ENCODE assay signal across 8 mouse cellular contexts in genomic region chr6:134926803-134927594, GRCm38 (mm10). TPM values are rescaled to one million over a fixed set of nuclear protein-coding genes. Genes with fewer than 3 reads are reported as not detected.
DNase-seq lines count a peak whose midpoint lies in the region; ATAC-seq lines count a peak whose summit lies in the region.

No protein-coding gene starts in this region.

- no peaks in the 10 kb centered on the region for H3K9me3 ChIP-seq in intestine, embryonic 14.5 days (ENCODE audit: control insufficient read depth, low read length)
- no peaks in the 10 kb centered on the region for H3K9me3 ChIP-seq in midbrain, embryonic 15.5 days
- no peaks in the 10 kb centered on the region for H3K9me3 ChIP-seq in stomach, embryonic 16.5 days (replicated peaks; ENCODE audit: control insufficient read depth, low read length)

- peak overlapping the region; percentile 58 for H3K4me3 ChIP-seq in intestine, embryonic 14.5 days (ENCODE audit: low read depth, low read length)
- peak overlapping the region; percentile 75 for H3K4me3 ChIP-seq in midbrain, embryonic 15.5 days
- peak overlapping the region; percentile 60 for H3K4me3 ChIP-seq in stomach, embryonic 16.5 days (replicated peaks; ENCODE audit: low read length)

- peak overlapping the region; percentile 94 for H3K4me2 ChIP-seq in intestine, embryonic 14.5 days (ENCODE audit: low read length)
- peak overlapping the region; percentile 91 for H3K4me2 ChIP-seq in midbrain, embryonic 15.5 days
- H3K4me2 ChIP-seq in stomach, embryonic 16.5 days (ENCODE audit: low read depth, low read length), result peak overlapping the region; percentile 95

- H3K4me1 ChIP-seq in intestine, embryonic 14.5 days (replicated peaks; ENCODE audit: control insufficient read depth, insufficient read depth, low read length), result peaks cover 27% of the 10 kb centered on the region
- H3K4me1 ChIP-seq in midbrain, embryonic 15.5 days, result peaks cover 38% of the 10 kb centered on the region
- peaks cover 31% of the 10 kb centered on the region for H3K4me1 ChIP-seq in stomach, embryonic 16.5 days (ENCODE audit: control insufficient read depth, insufficient read depth, low read length)

- WGBS in intestine, embryonic 14.5 days, result under 1% methylated on average over 63 of the region's 63 CpGs
- WGBS in midbrain, embryonic 15.5 days, result 1% methylated on average over 63 of the region's 63 CpGs
- 2% methylated on average over 63 of the region's 63 CpGs for WGBS in stomach, embryonic 16.5 days

- peak overlapping the region; percentile 100 for H3K27ac ChIP-seq in intestine, embryonic 14.5 days (ENCODE audit: low read depth)
- peak overlapping the region; percentile 91 for H3K27ac ChIP-seq in midbrain, embryonic 15.5 days
- peak overlapping the region; percentile 100 for H3K27ac ChIP-seq in stomach, embryonic 16.5 days (ENCODE audit: low read length)

- DNase-seq in urinary bladder, adult 18-20 months (ENCODE audit: low spot score in 2 of 2), result peak; percentile 48 to 64
- no peak for DNase-seq in urinary bladder, postnatal 10 days (ENCODE audit: low spot score)
- DNase-seq in cerebellum, postnatal 25 days, result peak; percentile 66 to 70
- DNase-seq in gastrocnemius, postnatal 14 days, result peak; percentile 49
- DNase-seq in intestine, embryonic 14.5 days (ENCODE audit: low spot score), result peak; percentile 86
- DNase-seq in liver, result peak; percentile 75

- peak; percentile 37; the same call in 1 of the 2 replicates for ATAC-seq in intestine, embryonic 14.5 days (replicated peaks; ENCODE audit: low FRiP score, low TSS enrichment, low read depth)
- ATAC-seq in midbrain, embryonic 15.5 days (replicated peaks), result peak; percentile 52
- peak; percentile 16; the same call in 1 of the 2 replicates for ATAC-seq in stomach, embryonic 16.5 days (ENCODE audit: insufficient read depth, low FRiP score)

- peak overlapping the region; percentile 85 for H3K9ac ChIP-seq in intestine, embryonic 14.5 days (ENCODE audit: low read length)
- peak overlapping the region; percentile 50 for H3K9ac ChIP-seq in midbrain, embryonic 15.5 days
- peak overlapping the region; percentile 79 for H3K9ac ChIP-seq in stomach, embryonic 16.5 days (ENCODE audit: low read length)

- no peaks in the 10 kb centered on the region for H3K27me3 ChIP-seq in intestine, embryonic 14.5 days (replicated peaks; ENCODE audit: control insufficient read depth, insufficient read depth, low read length)
- H3K27me3 ChIP-seq in midbrain, embryonic 15.5 days (replicated peaks), result no peaks in the 10 kb centered on the region
- no peaks in the 10 kb centered on the region for H3K27me3 ChIP-seq in stomach, embryonic 16.5 days (ENCODE audit: control insufficient read depth, insufficient read depth, low read length)

- intact Hi-C loops in gastrocnemius, postnatal 14 days (cut with DNase I; ENCODE audit: low total_unique reads), result no loop called here

- H3K36me3 ChIP-seq in intestine, embryonic 14.5 days (ENCODE audit: control insufficient read depth, insufficient read depth, low read length), result peaks cover 15% of the 10 kb centered on the region
- no peaks in the 10 kb centered on the region for H3K36me3 ChIP-seq in midbrain, embryonic 15.5 days (replicated peaks)
- H3K36me3 ChIP-seq in stomach, embryonic 16.5 days (ENCODE audit: control insufficient read depth, insufficient read depth, low read length), result no peaks in the 10 kb centered on the region

RNA-seq across cellular contexts. Expression of gene Cdkn1b, which starts 6.8 kb away (rescaled TPM):
- total RNA-seq in gastrocnemius, postnatal 14 days (2021), result 10 to 100 TPM; 42.0 to 42.4 TPM
- 15.8 and 16.0 TPM in 2 replicates for polyA plus RNA-seq in intestine, embryonic 14.5 days (2014; fragmentation: Nextera tagmentation; extraction: Ambion mirVana)
- polyA plus RNA-seq in midbrain, embryonic 15.5 days (2015; fragmentation: Nextera tagmentation; extraction: Ambion mirVana), result 24.4 and 25.3 TPM in 2 replicates
- 15.5 and 17.7 TPM in 2 replicates for polyA plus RNA-seq in stomach, embryonic 16.5 days (2015; fragmentation: Nextera tagmentation; extraction: Ambion mirVana)

RNA-seq across cellular contexts. Expression of gene Gpr19, which starts 28.6 kb away (rescaled TPM):
- 1 to 10 TPM; 5.5 to 5.8 TPM for total RNA-seq in gastrocnemius, postnatal 14 days (2021)
- polyA plus RNA-seq in intestine, embryonic 14.5 days (2014; fragmentation: Nextera tagmentation; extraction: Ambion mirVana), result 10.7 and 11.1 TPM in 2 replicates
- polyA plus RNA-seq in midbrain, embryonic 15.5 days (2015; fragmentation: Nextera tagmentation; extraction: Ambion mirVana), result 40.1 and 44.0 TPM in 2 replicates
- 9.7 and 10.5 TPM in 2 replicates for polyA plus RNA-seq in stomach, embryonic 16.5 days (2015; fragmentation: Nextera tagmentation; extraction: Ambion mirVana)

RNA-seq across cellular contexts. Expression of gene Apold1, which starts 54.5 kb away (rescaled TPM):
- 1 to 10 TPM; 2.7 to 2.8 TPM for total RNA-seq in gastrocnemius, postnatal 14 days (2021)
- polyA plus RNA-seq in intestine, embryonic 14.5 days (2014; fragmentation: Nextera tagmentation; extraction: Ambion mirVana), result 3.2 and 3.9 TPM in 2 replicates
- 3.9 and 4.4 TPM in 2 replicates for polyA plus RNA-seq in midbrain, embryonic 15.5 days (2015; fragmentation: Nextera tagmentation; extraction: Ambion mirVana)
- 2.2 and 2.9 TPM in 2 replicates for polyA plus RNA-seq in stomach, embryonic 16.5 days (2015; fragmentation: Nextera tagmentation; extraction: Ambion mirVana)
